Mouse (Mus musculus) embryonic facial prominence, embryonic 12.5 days (tissue): ENCODE results near the gene Apod. TPM values are rescaled to one million over a fixed set of nuclear protein-coding genes. Genes with fewer than 3 reads are reported as not detected.
"Not testable (repeated sequence)": the region's sequence is repeated elsewhere in the genome, so short reads cannot be mapped to it uniquely, and the experiment has no call there.

Source experiments
- ATAC-seq: fragments of 200-750 bp; cut with Nextera tagmentation; 2 replicates; pipeline ENCODE4 v1.8.0; 2017; ENCODE audit not compliant: insufficient number of reproducible peaks, insufficient read depth, low FRiP score, low TSS enrichment
- H3K27ac ChIP-seq: fragments of 300-500 bp; sonication (generic); 2 replicates; pipeline ENCODE4 v1.5.1; 2016; ENCODE audit warnings: mild to moderate bottlenecking
- H3K27me3 ChIP-seq: fragments of 300-500 bp; sonication (generic); 2 replicates; pipeline ENCODE4 v1.6.1; 2016; ENCODE audit warnings: mild to moderate bottlenecking, moderate library complexity
- H3K36me3 ChIP-seq: fragments of 300-500 bp; sonication (generic); 2 replicates; pipeline ENCODE4 v1.6.1; 2016; ENCODE audit warnings: mild to moderate bottlenecking
- H3K4me1 ChIP-seq: fragments of 300-500 bp; sonication (generic); 2 replicates; pipeline ENCODE4 v1.6.1; 2016
- H3K4me2 ChIP-seq: fragments of 300-500 bp; sonication (generic); replicated peaks from 2 replicates; pipeline ENCODE4 v1.6.1; 2016; ENCODE audit warnings: mild to moderate bottlenecking, moderate library complexity
- H3K4me3 ChIP-seq: fragments of 300-500 bp; sonication (generic); 2 replicates; pipeline ENCODE4 v1.5.1; 2016; ENCODE audit warnings: mild to moderate bottlenecking
- H3K9ac ChIP-seq: fragments of 300-500 bp; sonication (generic); 2 replicates; pipeline ENCODE4 v1.6.1; 2016; ENCODE audit warnings: mild to moderate bottlenecking, moderate library complexity
- H3K9me3 ChIP-seq: fragments of 300-500 bp; sonication (generic); 2 replicates; pipeline ENCODE4 v1.6.1; 2016; ENCODE audit warnings: mild to moderate bottlenecking, moderate library complexity
- WGBS: fragments of 180-500 bp; shearing (Covaris S2); methylation state at CpG from one replicate; pipeline ENCODE4 v1.1.7; 2016; 5-methylcytosine and 5-hydroxymethylcytosine counted together
- polyA plus RNA-seq: library from polyadenylated mRNA; unstranded; fragments of >200 nt; fragmentation: Nextera tagmentation; extraction: Ambion mirVana; gene quantifications from 2 replicates; pipeline ENCODE4 v1.2.1, GENCODE M21; 2016

The Apod gene
- polyA plus RNA-seq, 1 experiment from 2014 or later, result 24.8 TPM

DNA sequence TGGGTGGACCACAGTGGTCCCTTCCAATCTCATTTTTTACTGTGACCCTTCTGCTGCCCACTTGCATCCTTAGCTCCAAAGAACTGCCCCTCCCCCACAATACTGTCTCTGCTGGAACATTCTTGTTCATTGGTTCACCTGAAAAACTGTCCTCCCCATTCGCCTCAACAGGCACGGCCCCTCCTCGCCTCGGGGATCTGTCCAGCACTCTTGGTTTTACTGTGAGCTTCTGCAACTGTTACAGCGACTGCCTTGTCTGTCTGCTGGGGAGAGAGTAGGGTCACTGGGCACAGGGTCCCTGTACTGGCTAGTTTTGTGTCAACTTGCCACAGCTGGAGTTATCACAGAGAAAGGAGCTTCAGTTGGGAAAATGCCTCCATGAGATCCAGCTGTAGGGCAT, 24.7 kb upstream of the Apod start:
- no peak for ATAC-seq
- WGBS, result 19% methylated on average over 5 of the region's 5 CpGs

DNA sequence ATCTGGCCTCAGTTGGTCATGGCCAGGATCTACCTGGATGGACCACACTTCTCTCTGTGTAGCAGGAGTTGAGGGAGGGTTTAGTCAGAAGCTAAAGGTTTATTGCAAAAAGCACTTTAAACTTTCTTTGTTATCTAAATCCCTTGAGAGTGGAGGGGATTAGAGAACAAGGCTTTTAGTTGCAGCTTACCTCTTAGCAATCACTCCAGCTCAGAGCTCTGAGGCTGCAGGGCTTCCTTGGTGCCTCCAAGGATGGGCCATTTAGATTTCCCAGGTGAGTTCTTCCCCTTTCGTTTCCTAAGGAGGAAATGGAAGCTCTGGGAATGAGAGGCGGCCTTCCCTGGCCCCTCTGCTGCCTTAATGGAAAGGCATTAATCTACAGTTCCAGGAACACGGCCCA, 23.3 kb upstream of the Apod start:
- no peak overlapping the region for H3K4me3 ChIP-seq
- H3K9me3 ChIP-seq, result no peaks in the 10 kb centered on the region
- peaks cover 10% of the 10 kb centered on the region for H3K4me1 ChIP-seq
- H3K36me3 ChIP-seq, result no peaks in the 10 kb centered on the region
- H3K27me3 ChIP-seq, result no peaks in the 10 kb centered on the region; the same call in 1 of the 2 replicates
- 33% methylated on average over 3 of the region's 3 CpGs for WGBS
- no peak for ATAC-seq
- H3K4me2 ChIP-seq, result no peak overlapping the region
- no peak overlapping the region for H3K27ac ChIP-seq
- no peak overlapping the region for H3K9ac ChIP-seq

More for the DNA sequence above, 24.7 kb upstream of the Apod start:
- peaks cover 10% of the 10 kb centered on the region for H3K4me1 ChIP-seq
- no peak overlapping the region for H3K4me2 ChIP-seq
- no peaks in the 10 kb centered on the region for H3K36me3 ChIP-seq
- no peaks in the 10 kb centered on the region for H3K9me3 ChIP-seq
- no peak overlapping the region for H3K27ac ChIP-seq
- H3K27me3 ChIP-seq, result no peaks in the 10 kb centered on the region; the same call in 1 of the 2 replicates
- H3K9ac ChIP-seq, result no peak overlapping the region
- H3K4me3 ChIP-seq, result no peak overlapping the region

DNA sequence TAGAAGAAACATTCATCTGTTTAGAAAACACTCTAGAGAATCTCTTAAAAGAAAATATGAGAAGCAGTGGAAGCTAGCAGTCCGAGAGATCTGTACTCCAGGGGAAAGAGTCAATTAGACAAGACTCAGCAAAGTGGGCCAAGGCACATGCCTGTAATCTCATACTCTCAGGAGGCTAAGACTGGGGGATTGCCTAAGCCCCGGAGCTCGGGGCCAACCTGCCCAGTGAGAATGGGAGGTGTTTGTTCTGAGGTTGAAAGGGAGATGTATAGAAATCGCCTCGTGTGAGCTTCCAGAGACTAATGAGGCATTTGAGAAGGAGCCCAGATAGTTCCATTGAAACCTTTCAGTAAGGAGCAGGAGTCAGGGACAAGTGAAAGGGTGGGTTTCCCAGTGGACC, 20.2 kb upstream of the Apod start:
- ATAC-seq, result no peak
- H3K36me3 ChIP-seq, result no peaks in the 10 kb centered on the region

DNA sequence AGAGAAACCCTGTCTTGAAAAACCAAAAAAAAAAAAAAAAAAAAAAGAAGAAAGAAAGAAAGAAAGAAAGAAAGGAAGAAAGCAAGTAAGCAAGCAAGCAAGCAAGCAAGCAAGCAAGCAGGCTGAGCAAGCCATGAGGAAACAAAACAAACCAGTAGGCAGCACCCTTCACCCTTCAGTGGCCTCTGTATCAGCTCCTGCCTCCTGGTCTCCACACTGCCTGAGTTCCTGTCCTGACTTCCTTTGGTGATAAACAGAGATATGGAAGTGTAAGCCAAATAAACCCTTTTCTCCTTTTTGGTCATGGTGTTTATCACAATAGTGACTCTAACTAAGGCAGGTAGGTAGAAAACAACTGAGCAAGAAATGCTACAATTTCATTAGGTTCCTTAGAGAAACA, 18.0 kb upstream of the Apod start:
- Histone ChIP-seq H3K36me3 (no peaks in the 10 kb centered on the region), H3K4me2 (no peak overlapping the region), H3K4me1 (peaks cover 4% of the 10 kb centered on the region), H3K9ac (no peak overlapping the region), H3K4me3 (no peak overlapping the region), H3K9me3 (no peaks in the 10 kb centered on the region), H3K27ac (no peak overlapping the region), H3K27me3 (no peaks in the 10 kb centered on the region)
- no peak for ATAC-seq

More for the DNA sequence above, 20.2 kb upstream of the Apod start:
- Histone ChIP-seq H3K4me1 (peaks cover 4% of the 10 kb centered on the region), H3K9ac (no peak overlapping the region), H3K27ac (no peak overlapping the region), H3K27me3 (no peaks in the 10 kb centered on the region; the same call in 1 of the 2 replicates), H3K4me3 (no peak overlapping the region), H3K9me3 (no peaks in the 10 kb centered on the region), H3K4me2 (no peak overlapping the region)
- WGBS, result 18% methylated on average over 5 of the region's 5 CpGs

DNA sequence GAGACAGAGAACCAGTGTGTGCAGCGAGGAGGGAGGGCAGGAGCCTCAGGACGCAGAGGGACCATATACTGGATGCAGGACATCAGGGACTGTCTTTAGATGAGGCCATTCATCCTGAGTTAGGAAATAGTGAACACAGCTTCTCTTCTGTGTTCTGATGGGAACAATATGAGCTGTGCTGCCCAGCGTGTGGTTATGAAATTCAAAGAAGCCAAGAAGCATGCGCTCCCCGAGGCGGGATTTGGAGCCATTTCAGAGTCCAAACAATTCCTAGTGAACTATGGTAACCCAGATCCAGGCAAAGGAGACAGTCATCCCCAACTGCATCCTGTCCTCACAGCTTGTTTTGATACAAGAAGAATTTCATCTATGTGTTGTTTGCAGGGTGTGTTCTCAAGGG, 16.4 kb upstream of the Apod start:
- not testable (repeated sequence) for H3K4me3 ChIP-seq, H3K9ac ChIP-seq, ATAC-seq, H3K27me3 ChIP-seq, H3K4me1 ChIP-seq, H3K36me3 ChIP-seq, H3K27ac ChIP-seq, H3K4me2 ChIP-seq, H3K9me3 ChIP-seq
- 79% methylated on average over 6 of the region's 6 CpGs for WGBS

DNA sequence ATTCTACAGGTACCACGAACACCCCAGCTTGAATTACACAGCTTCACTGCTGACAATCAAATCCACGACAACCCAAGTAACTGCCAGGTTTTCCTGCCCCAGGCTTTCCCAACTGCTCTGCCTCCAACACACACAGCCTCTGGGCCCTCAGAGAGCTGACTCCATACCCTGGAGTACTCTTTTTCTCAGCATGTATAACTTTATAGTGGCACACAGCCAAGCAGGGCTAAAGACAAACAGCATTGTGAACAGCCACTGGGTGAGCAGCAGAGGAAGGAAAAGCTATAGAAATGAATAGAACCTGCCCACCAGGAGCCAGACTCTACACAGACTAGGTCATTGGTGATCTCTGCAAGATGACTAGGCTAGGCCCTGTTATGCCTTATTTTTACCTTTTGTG, 15.1 kb upstream of the Apod start:
- no peak overlapping the region for H3K4me2 ChIP-seq
- H3K9me3 ChIP-seq, result no peaks in the 10 kb centered on the region
- ATAC-seq, result no peak
- H3K9ac ChIP-seq, result no peak overlapping the region
- no peaks in the 10 kb centered on the region for H3K36me3 ChIP-seq
- H3K4me1 ChIP-seq, result peaks cover 7% of the 10 kb centered on the region; the same call in 1 of the 2 replicates
- H3K27ac ChIP-seq, result no peak overlapping the region
- H3K4me3 ChIP-seq, result no peak overlapping the region
- H3K27me3 ChIP-seq, result no peaks in the 10 kb centered on the region
- 53% methylated on average over 2 of the region's 2 CpGs for WGBS

DNA sequence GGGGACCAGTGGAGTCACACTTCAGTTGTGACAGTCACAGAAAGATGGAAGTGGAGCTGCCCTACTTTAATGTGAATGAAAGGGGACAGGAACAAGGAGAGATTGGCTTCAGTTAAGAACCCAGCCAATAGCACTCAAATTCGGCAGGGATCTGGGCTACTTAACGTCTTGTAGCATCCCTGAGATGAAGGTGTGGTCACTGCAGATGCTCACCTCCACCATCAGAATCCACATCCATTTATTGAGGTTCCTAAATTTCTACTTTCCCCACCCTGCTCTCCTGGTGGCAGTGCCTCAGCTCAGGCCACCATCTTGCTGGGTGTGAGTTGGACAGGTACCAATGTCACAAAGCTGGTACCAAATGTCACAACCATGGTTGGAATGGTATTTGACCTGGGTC, 13.3 kb upstream of the Apod start:
- H3K36me3 ChIP-seq, result no peaks in the 10 kb centered on the region
- H3K4me1 ChIP-seq, result peaks cover 7% of the 10 kb centered on the region; the same call in 1 of the 2 replicates
- WGBS, result 85% methylated on average over 2 of the region's 2 CpGs
- no peak overlapping the region for H3K27ac ChIP-seq
- no peaks in the 10 kb centered on the region for H3K27me3 ChIP-seq
- no peak for ATAC-seq
- no peak overlapping the region for H3K4me2 ChIP-seq
- H3K4me3 ChIP-seq, result no peak overlapping the region
- no peaks in the 10 kb centered on the region for H3K9me3 ChIP-seq
- no peak overlapping the region for H3K9ac ChIP-seq

DNA sequence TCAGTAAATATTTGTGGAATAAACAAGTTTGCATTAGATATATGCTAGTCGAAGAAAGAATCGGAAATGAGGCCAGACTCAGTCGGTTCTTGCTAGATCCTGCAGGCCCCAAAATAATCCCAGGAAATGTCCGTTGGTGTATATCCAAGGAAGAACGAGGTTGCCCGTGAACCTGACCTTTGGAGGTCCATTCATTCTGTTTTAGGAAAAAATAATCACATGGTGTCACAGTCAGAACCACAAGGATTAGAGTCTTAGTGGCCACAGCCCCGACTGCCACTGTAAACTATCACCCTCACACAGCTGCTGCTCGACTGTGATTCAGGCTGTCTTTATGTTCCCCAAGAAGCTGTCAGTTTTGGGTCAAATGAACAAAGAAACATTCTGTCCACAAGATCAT, 12.8 kb upstream of the Apod start:
- peaks cover 7% of the 10 kb centered on the region; the same call in 1 of the 2 replicates for H3K4me1 ChIP-seq
- no peaks in the 10 kb centered on the region for H3K36me3 ChIP-seq
- H3K27ac ChIP-seq, result no peak overlapping the region
- no peak for ATAC-seq
- H3K4me3 ChIP-seq, result no peak overlapping the region
- no peaks in the 10 kb centered on the region for H3K27me3 ChIP-seq
- no peak overlapping the region for H3K4me2 ChIP-seq
- no peaks in the 10 kb centered on the region for H3K9me3 ChIP-seq
- WGBS, result 82% methylated on average over 8 of the region's 8 CpGs
- no peak overlapping the region for H3K9ac ChIP-seq

DNA sequence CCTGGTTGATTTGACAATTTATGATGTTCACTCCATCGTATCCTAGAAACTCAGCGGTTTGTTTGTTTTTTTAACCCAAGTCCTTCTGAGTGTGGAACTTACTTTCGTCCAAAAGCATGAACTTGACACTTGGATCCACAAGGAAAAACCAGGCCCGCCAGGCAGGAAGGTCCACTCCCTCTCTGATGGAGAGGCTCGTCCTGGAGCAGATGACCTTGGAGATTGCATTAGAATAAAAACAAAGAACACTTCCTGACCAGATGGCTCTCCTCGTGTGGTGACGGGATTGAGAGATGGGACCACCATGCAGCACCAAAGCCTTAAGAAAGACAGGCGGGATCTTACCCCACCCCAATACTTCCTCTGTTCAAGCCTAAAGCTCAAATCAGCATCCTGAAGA, 12.1 kb upstream of the Apod start:
- Histone ChIP-seq H3K36me3 (no peaks in the 10 kb centered on the region), H3K4me3 (no peak overlapping the region), H3K27me3 (no peaks in the 10 kb centered on the region), H3K9me3 (no peaks in the 10 kb centered on the region), H3K4me2 (no peak overlapping the region), H3K9ac (no peak overlapping the region), H3K4me1 (peaks cover 7% of the 10 kb centered on the region; the same call in 1 of the 2 replicates), H3K27ac (no peak overlapping the region)
- ATAC-seq, result no peak
- 63% methylated on average over 8 of the region's 8 CpGs for WGBS

DNA sequence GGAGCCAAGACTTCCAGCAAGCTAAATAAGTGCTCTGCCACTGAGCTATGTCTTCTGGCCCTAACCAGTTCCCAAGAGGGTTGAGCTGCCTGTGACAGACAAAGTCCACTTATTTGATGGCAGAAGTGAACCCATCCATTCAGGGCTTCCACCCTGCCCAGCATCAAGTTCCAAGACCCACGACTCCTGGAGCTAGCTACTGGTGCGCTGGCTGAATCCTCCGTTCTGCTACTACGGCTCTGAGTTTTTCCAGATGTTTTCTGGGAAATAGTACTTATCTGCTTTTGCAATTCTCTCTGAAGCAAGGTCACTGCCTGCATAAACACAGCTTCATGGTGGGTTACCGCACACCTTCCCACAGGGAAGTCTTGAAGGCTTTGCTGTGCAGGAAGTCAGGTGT, 11.4 kb upstream of the Apod start:
- 40% methylated on average over 5 of the region's 5 CpGs for WGBS

DNA sequence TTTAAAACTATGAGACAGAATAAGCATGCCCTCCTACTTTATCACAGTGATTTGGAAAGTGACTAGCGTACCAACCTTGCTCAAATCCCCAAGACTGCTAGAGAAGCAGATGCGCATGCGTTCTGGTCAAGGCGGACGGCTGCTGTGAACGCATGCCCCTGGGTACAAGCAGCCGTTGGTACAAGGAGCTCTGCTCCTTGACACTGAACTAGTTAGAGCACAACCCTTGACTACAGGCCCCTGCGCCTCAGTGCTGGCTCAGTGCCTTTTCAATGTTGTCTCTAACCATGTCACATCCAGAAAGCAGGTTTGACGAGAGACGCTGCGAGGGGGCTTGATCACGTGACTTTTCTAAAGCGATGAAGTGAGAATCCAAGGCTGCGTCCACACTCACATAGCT, 10.5 kb upstream of the Apod start:
- Histone ChIP-seq H3K36me3 (no peaks in the 10 kb centered on the region), H3K9ac (no peak overlapping the region), H3K27me3 (no peaks in the 10 kb centered on the region), H3K4me3 (no peak overlapping the region), H3K27ac (no peak overlapping the region), H3K4me2 (no peak overlapping the region), H3K4me1 (peaks cover 7% of the 10 kb centered on the region; the same call in 1 of the 2 replicates), H3K9me3 (no peaks in the 10 kb centered on the region)
- 94% methylated on average over 14 of the region's 14 CpGs for WGBS
- ATAC-seq, result no peak

More for the DNA sequence above, 11.4 kb upstream of the Apod start:
- Histone ChIP-seq H3K36me3 (no peaks in the 10 kb centered on the region), H3K27me3 (no peaks in the 10 kb centered on the region), H3K9ac (no peak overlapping the region), H3K27ac (0 out of 2 replicates have a peak overlapping the region, but pooled peaks have one; percentile 41), H3K9me3 (no peaks in the 10 kb centered on the region), H3K4me1 (peaks cover 7% of the 10 kb centered on the region; the same call in 1 of the 2 replicates), H3K4me3 (no peak overlapping the region), H3K4me2 (no peak overlapping the region)
- no peak for ATAC-seq

DNA sequence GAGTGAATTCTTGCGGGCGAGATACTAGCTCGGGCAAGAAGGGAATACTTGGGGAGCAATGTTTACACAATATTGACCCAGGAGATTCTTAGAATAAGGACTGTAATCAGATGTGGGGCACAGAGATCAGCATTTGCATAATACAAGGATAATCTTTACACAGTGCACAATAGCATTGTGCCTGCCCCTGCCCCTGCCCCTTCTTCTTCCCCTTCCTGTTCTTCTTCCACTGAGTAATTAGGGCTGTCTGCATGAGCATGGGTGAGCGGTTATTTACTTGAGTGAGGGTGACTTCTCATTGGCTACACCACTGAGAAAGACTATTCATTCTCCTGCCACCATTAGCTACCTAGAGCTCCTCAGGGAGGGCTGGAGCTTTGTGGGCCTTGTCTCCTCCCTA, 6.9 kb upstream of the Apod start:
- no peak overlapping the region for H3K9ac ChIP-seq
- no peak for ATAC-seq
- no peaks in the 10 kb centered on the region for H3K36me3 ChIP-seq
- H3K4me2 ChIP-seq, result no peak overlapping the region
- H3K9me3 ChIP-seq, result no peaks in the 10 kb centered on the region
- H3K4me1 ChIP-seq, result peaks cover 7% of the 10 kb centered on the region; the same call in 1 of the 2 replicates
- H3K27ac ChIP-seq, result no peak overlapping the region
- 71% methylated on average over 4 of the region's 4 CpGs for WGBS
- no peak overlapping the region for H3K4me3 ChIP-seq
- H3K27me3 ChIP-seq, result no peaks in the 10 kb centered on the region

DNA sequence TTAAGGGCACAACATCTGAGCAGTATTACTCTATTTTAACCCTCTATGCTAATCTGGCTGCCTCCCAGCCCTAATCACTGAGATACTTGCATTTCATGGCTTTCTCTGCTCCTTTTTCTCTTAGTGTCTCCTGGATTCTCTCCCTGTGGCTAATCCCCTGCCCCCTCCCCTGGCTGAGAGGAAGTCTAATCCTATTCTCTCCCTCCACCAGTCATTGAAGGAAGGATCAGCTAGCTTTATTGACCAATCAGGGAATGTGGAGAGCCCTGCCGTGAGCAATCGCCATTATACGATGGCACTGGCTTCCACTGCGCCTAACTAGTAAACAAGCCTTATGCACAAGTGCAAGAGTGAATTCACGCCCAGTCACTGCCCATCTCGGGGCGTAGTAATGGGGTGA, 6.3 kb upstream of the Apod start:
- Histone ChIP-seq H3K4me3 (no peak overlapping the region), H3K4me1 (peaks cover 10% of the 10 kb centered on the region), H3K27ac (no peak overlapping the region), H3K27me3 (no peaks in the 10 kb centered on the region), H3K36me3 (no peaks in the 10 kb centered on the region), H3K9me3 (no peaks in the 10 kb centered on the region), H3K9ac (no peak overlapping the region), H3K4me2 (no peak overlapping the region)
- WGBS, result 71% methylated on average over 7 of the region's 7 CpGs
- no peak for ATAC-seq
